Mouse (Mus musculus) myocyte (in vitro differentiated cells): ENCODE data around the gene Bzw2.

Experiments
- POLR2A ChIP-seq: IDR thresholded peaks from one replicate; pipeline ENCODE4 v1.6.1; 2011; ENCODE audit warnings: low read depth, mild to moderate bottlenecking, control low read depth, moderate library complexity; ENCODE audit not compliant: insufficient read length
- POLR2AphosphoS2 ChIP-seq: IDR thresholded peaks from one replicate; pipeline ENCODE4 v1.6.1; 2011; ENCODE audit warnings: low read depth, control low read depth; ENCODE audit not compliant: insufficient read length

DNA sequence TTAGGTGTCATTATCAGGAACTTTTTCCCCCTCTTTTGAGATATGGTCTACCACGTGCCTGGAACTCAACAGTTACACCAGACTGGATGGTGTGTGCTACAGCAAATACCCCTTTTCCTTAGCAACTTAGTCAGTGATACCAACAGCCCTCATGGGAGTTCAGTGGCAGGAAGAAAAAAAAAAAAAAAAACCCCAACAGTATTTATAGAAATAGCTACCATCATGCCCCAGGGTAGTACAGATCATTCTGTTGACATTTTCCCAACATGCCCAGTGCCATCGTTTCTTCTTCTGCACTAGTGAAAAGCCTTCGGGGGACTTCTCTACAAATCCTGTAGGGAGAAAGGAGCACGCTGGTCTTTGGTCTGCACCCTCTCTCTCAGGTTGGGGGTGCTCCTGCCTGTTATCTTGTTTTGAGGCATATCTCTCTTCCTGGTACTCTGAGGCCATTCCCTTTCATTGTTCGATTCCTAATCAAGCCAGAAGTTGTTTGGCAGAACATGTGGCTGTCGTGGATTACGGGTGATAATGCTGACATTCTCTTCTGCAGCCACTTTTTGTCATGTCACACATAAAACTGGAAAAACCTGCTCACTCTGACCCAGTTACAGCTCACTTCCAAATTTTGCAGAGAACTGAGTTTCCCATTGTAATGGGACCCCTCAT, 6.4 kb upstream of the Bzw2 start:
- TF ChIP-seq POLR2AphosphoS2 (no peak), POLR2A (no peak)
